Mouse (Mus musculus) kidney, postnatal 0 days (tissue): ENCODE results near the gene Igsf8. TPM values are rescaled to one million over a fixed set of nuclear protein-coding genes. Genes with fewer than 3 reads are reported as not detected.

Experiments used
- ATAC-seq: fragments of 200-750 bp; cut with Nextera tagmentation; replicated peaks from 2 replicates; pipeline ENCODE4 v1.8.0; 2017; ENCODE audit warnings: low read depth, moderate number of reproducible peaks, moderate TSS enrichment, moderate library complexity; ENCODE audit not compliant: low FRiP score
- DNase-seq: peaks from one replicate; pipeline ENCODE4 v3.0.0-alpha.2; 2016; ENCODE audit warnings: low spot score
- H3K27ac ChIP-seq: fragments of 300-500 bp; sonication (generic); 2 replicates; pipeline ENCODE4 v1.5.1; 2014; ENCODE audit warnings: mild to moderate bottlenecking
- H3K27me3 ChIP-seq: fragments of 300-500 bp; sonication (generic); 2 replicates; pipeline ENCODE4 v1.6.1; 2014; ENCODE audit warnings: low read length, mixed read lengths; ENCODE audit not compliant: insufficient read depth
- H3K36me3 ChIP-seq: fragments of 300-500 bp; sonication (generic); 2 replicates; pipeline ENCODE4 v1.6.1; 2014; ENCODE audit warnings: low read length, mixed read lengths; ENCODE audit not compliant: insufficient read depth
- H3K4me1 ChIP-seq: fragments of 300-500 bp; sonication (generic); replicated peaks from 2 replicates; pipeline ENCODE4 v1.6.1; 2014; ENCODE audit warnings: antibody characterized with exemption, low read length, mixed read lengths; ENCODE audit not compliant: insufficient read depth
- H3K4me2 ChIP-seq: fragments of 300-500 bp; sonication (generic); 2 replicates; pipeline ENCODE4 v1.6.1; 2014; ENCODE audit warnings: mild to moderate bottlenecking, low read length, moderate library complexity, mixed read lengths
- H3K4me3 ChIP-seq: fragments of 300-500 bp; sonication (generic); replicated peaks from 2 replicates; pipeline ENCODE4 v1.5.1; 2014; ENCODE audit warnings: low read depth, low read length
- H3K9ac ChIP-seq: fragments of 300-500 bp; sonication (generic); 2 replicates; pipeline ENCODE4 v1.6.1; 2014; ENCODE audit warnings: low read depth, low read length
- H3K9me3 ChIP-seq: fragments of 300-500 bp; sonication (generic); replicated peaks from 2 replicates; pipeline ENCODE4 v1.6.1; 2016; ENCODE audit warnings: low read length, inconsistent platforms, mixed read lengths
- CTCF ChIP-seq: IDR thresholded peaks from 2 replicates; pipeline ENCODE4 v1.5.1; 2016; ENCODE audit warnings: antibody characterized with exemption, low read depth, mild to moderate bottlenecking, moderate library complexity
- WGBS: fragments of 180-500 bp; shearing (Covaris S2); extraction: QIAGEN DNeasy Blood & Tissue Kit; methylation state at CpG from one replicate; pipeline ENCODE4 v1.1.7; 2014; 5-methylcytosine and 5-hydroxymethylcytosine counted together
- polyA plus RNA-seq: library from polyadenylated mRNA; unstranded; fragments of >200 nt; fragmentation: Nextera tagmentation; extraction: Ambion mirVana; gene quantifications from 2 replicates; pipeline ENCODE4 v1.2.1, GENCODE M21; 2015

Gene Igsf8
- 39.0 and 43.0 TPM in 2 replicates for polyA plus RNA-seq

DNA sequence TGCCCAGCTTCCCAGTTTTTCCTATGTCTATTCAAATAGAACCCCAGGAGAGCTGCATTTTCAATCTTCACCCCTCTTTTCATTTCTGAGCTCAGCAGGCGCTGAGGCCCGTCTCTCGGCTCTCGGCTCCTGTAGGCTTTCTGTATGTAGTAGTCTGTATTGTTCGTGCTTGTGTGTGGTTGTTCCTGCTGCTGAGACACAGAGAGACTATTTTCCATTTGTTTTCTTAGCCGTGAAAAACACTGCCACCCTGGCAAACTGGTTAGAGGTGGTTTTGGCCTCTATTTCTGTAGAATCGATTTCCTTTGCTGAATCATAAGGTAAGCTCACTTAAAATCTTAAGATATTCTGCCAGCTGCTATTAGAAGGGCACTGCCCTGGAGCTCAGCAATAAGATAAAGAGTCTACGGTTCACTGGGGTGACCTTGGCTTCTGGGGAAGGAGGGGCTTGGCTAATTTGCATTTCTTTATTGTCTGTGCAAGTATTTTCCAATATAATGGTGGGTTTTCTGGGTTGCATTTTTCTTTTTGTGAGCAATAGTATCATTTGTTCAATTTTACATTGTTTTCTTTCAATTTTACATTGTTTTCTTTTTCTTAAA lies at the start of gene Igsf8:
Igsf8 (plus strand) TSS at position 165 of the 602 bp plus-strand sequence.
- no peaks in the 10 kb centered on the region for H3K9me3 ChIP-seq
- no peaks in the 10 kb centered on the region for H3K36me3 ChIP-seq
- H3K27ac ChIP-seq = no peak within 1 kb of the TSS
- no peak within 1 kb of the TSS for H3K9ac ChIP-seq
- ATAC-seq (no peak), DNase-seq (no peak)
- H3K4me2 ChIP-seq = no peak within 1 kb of the TSS
- H3K4me3 ChIP-seq = no peak within 1 kb of the TSS
- no peaks in the 10 kb centered on the region for H3K4me1 ChIP-seq
- no peaks in the 10 kb centered on the region for H3K27me3 ChIP-seq
- no peak for TF ChIP-seq CTCF
- 59% methylated on average over 8 of the region's 8 CpGs for WGBS

DNA sequence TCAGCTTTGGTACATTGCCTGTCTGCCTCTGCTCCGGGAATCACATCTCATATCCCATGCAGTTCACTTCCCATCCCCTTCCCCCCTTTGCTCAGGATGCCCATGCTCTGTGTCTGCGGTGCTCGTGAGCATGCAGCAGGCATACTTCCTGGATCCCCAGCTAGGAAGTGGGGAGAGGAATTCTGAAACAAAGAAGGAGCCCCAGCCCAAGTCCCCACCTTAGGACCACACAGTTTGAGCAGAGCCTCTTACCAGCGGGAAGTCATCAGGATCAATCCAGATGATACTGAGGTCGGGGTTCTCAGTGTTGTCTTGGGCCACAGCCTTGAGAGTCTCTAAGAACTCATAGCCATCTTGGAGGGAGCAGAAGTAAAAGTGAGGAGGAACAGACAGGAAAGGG lies 48.7 kb upstream of the Igsf8 start:
- Histone ChIP-seq H3K27me3 (no peaks in the 10 kb centered on the region), H3K27ac (no peak overlapping the region), H3K4me3 (no peak overlapping the region), H3K9ac (no peak overlapping the region), H3K4me2 (no peak overlapping the region), H3K9me3 (no peaks in the 10 kb centered on the region), H3K36me3 (no peaks in the 10 kb centered on the region), H3K4me1 (peaks cover 7% of the 10 kb centered on the region; the same call in 1 of the 2 replicates)
- TF ChIP-seq CTCF = no peak
- DNase-seq = no peak
- WGBS = 55% methylated on average over 5 of the region's 5 CpGs
- ATAC-seq = no peak

DNA sequence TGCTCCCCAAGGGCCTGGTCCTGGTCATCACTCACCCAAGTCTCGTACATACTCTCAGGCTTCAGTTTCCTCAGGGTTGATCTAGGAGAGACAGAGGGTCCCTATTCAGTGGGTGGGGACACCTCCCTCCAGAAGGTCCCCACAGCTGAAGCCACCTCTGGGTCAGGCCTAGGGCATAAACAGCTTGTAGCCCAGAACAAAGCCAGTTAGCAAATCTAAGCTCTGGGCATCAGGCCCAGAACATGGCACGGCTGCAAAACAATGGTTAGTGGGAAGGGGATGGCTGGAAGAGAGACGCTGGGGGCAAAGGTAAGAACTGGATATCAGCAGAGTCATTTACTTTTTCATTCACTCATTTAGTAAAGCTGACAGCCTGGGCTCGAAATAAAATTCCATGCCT lies 47.7 kb upstream of the Igsf8 start:
- Histone ChIP-seq H3K36me3 (no peaks in the 10 kb centered on the region), H3K9ac (no peak overlapping the region), H3K4me3 (no peak overlapping the region), H3K4me2 (no peak overlapping the region), H3K27ac (no peak overlapping the region), H3K4me1 (peaks cover 14% of the 10 kb centered on the region; the same call in 1 of the 2 replicates), H3K27me3 (no peaks in the 10 kb centered on the region), H3K9me3 (no peaks in the 10 kb centered on the region)
- TF ChIP-seq CTCF = no peak
- ATAC-seq (no peak), DNase-seq (no peak)
- 59% methylated on average over 4 of the region's 4 CpGs for WGBS

DNA sequence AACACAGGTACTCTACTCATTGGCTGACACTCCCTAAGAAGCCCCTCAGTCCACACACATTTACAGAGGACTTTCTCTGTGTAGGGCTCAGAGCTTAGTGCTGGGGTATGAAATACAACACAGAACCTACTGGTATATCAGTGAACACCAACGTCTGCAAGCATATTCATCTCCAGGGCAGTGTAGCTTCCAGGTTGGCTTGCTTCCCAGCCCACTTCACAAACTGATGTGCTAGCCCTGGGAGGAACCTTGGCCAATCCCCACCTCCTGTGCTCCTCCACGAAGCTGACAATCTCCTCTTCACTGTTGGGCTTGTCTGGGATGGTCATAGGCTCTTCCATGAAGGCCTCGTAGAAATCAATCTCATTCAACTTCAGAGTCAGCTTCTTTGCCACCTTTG lies 46.7 kb upstream of the Igsf8 start:
- H3K4me1 ChIP-seq = peaks cover 20% of the 10 kb centered on the region
- WGBS = 50% methylated on average over 3 of the region's 3 CpGs

DNA sequence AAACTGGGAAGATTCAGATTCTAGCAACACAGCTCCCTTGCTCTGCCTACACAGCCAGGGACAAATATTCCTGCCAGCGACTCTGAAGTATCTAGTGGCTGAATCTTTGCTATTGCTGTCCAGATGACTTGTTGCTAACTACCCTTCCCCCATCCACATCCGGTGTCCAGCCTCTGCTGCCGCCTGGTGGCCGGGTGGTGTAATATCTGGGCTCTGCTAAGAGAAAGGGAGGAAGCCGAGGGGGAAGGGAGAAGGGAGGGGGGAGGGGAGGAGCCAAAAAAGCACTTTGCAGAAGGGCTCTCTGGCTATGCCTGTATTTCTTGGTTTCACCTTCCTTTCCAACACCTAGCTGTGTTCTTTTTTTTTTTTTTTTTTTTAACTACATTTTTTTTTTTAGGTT lies 44.3 kb upstream of the Igsf8 start:
- no peaks in the 10 kb centered on the region for H3K27me3 ChIP-seq
- no peaks in the 10 kb centered on the region for H3K36me3 ChIP-seq
- H3K9me3 ChIP-seq = no peaks in the 10 kb centered on the region
- DNase-seq (peak; percentile 97), ATAC-seq (peak; percentile 62)
- H3K4me3 ChIP-seq = peak overlapping the region; percentile 11; the same call in 1 of the 2 replicates
- peak overlapping the region; percentile 47 for H3K4me2 ChIP-seq
- H3K4me1 ChIP-seq = peaks cover 30% of the 10 kb centered on the region
- peak overlapping the region; percentile 82 for H3K27ac ChIP-seq
- H3K9ac ChIP-seq = peak overlapping the region; percentile 43; the same call in 1 of the 2 replicates
- TF ChIP-seq CTCF = peak; percentile 98
- WGBS = 0% methylated on average over 5 of the region's 5 CpGs

More for the DNA sequence above, 46.7 kb upstream of the Igsf8 start:
- Histone ChIP-seq H3K27ac (no peak overlapping the region), H3K36me3 (no peaks in the 10 kb centered on the region), H3K9ac (no peak overlapping the region), H3K9me3 (no peaks in the 10 kb centered on the region), H3K27me3 (no peaks in the 10 kb centered on the region), H3K4me3 (no peak overlapping the region), H3K4me2 (no peak overlapping the region)
- ATAC-seq (no peak), DNase-seq (no peak)
- no peak for TF ChIP-seq CTCF

DNA sequence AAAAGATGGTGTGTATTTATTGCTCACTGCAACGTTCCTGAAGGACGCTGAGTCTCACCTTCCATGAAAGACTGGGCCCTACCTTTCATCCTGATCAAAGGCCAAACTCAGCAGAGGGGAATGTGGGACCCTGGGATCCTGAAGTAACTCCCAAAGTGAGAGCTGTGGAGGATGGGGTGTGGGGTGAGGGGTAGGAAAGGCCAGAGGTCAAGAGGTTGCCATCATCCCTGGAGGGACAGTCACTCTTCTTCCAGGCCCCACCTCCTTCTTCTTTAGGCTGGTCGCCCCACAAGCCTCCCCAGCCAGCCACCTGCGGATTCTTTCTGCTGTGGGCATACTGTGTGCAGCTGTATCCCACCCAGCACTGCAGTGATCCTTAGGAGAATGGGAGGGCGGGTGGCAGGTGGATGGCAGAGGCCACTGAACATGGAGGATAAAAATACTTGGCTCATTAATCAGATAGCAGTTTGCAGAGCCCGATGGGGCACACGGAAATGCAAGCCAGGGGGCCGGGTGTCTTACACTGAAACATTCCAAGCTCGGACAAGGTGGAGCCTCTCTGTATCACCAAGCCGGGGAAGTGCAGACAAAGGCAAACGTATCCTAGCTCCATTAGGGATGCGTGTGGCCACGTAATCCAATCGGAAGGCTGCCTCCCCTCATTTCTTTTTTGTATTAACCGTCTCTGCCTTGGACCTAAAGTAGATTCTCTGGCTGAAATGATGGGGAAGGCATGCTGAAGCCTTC lies 43.1 kb upstream of the Igsf8 start:
- H3K27me3 ChIP-seq = no peaks in the 10 kb centered on the region
- 0 out of 2 replicates have a peak, but pooled peaks have one; percentile 1 for TF ChIP-seq CTCF
- H3K4me3 ChIP-seq = no peak overlapping the region
- DNase-seq = no peak
- no peak overlapping the region for H3K27ac ChIP-seq
- ATAC-seq = no peak
- WGBS = 50% methylated on average over 15 of the region's 15 CpGs
- no peaks in the 10 kb centered on the region for H3K36me3 ChIP-seq
- no peak overlapping the region for H3K4me2 ChIP-seq
- H3K4me1 ChIP-seq = peaks cover 32% of the 10 kb centered on the region
- H3K9me3 ChIP-seq = no peaks in the 10 kb centered on the region
- no peak overlapping the region for H3K9ac ChIP-seq
